In genomic region chr11:85667741-85668140, GRCm38 (mm10) we compare ENCODE assay signal across 12 mouse cellular contexts.
DNase-seq lines count a peak whose midpoint lies in the region; ATAC-seq lines count a peak whose summit lies in the region.
"Had no signal": no experiment of that assay in that cellular context is flagged by ENCODE, and none has a peak within 500 bp of the region (broad histone marks: within the 10 kb centered on the region; RNA-seq: fewer than 3 reads in every experiment).

No protein-coding gene starts in this region.

- no peaks in the 10 kb centered on the region for H3K27me3 ChIP-seq in hindbrain, embryonic 11.5 days (ENCODE audit: control insufficient read depth, insufficient read depth, low read length)

- no peaks in the 10 kb centered on the region for H3K36me3 ChIP-seq in hindbrain, embryonic 11.5 days (ENCODE audit: control insufficient read depth, insufficient read depth, low read length)
- H3K36me3 ChIP-seq: G1E had no signal

- no peak for ATAC-seq in hindbrain, embryonic 11.5 days (ENCODE audit: low FRiP score)
- ATAC-seq in megakaryocyte progenitor cell, adult 5-6 weeks (replicated peaks; ENCODE audit: poor library complexity), result no peak

- H3K4me1 ChIP-seq in hindbrain, embryonic 11.5 days (replicated peaks; ENCODE audit: control insufficient read depth, insufficient read depth, low read length), result no peaks in the 10 kb centered on the region

- peak; percentile 41 for DNase-seq in embryo, embryonic 10 days (ENCODE audit: low spot score)
- DNase-seq in embryo, embryonic 9.5 days (ENCODE audit: extremely low spot score), result no peak
- peak; percentile 41 for DNase-seq in kidney, postnatal 10 days
- DNase-seq in kidney, adult 18-20 months, result no peak
- peak; percentile 32 for DNase-seq in hindbrain, embryonic 11.5 days (ENCODE audit: low spot score)
- peak; percentile 55 for DNase-seq in lung, postnatal 10 days
- DNase-seq in left cerebral cortex, postnatal 36 days (ENCODE audit: low spot score in 2 of 2), result no peak
- DNase-seq: gastrocnemius, postnatal 36 days had no signal

- no peak overlapping the region for H3K27ac ChIP-seq in hindbrain, embryonic 11.5 days (ENCODE audit: low read depth, low read length)
- H3K27ac ChIP-seq: layer of hippocampus, adult 2 months had no signal

- H3K9ac ChIP-seq in hindbrain, embryonic 11.5 days (ENCODE audit: low read depth, low read length), result no peak overlapping the region

- H3K4me3 ChIP-seq in hindbrain, embryonic 11.5 days (ENCODE audit: low read depth, low read length), result no peak overlapping the region
- H3K4me3 ChIP-seq: layer of hippocampus, adult 2 months; megakaryocyte, embryonic 14.5 days had no signal

- H3K9me3 ChIP-seq in hindbrain, embryonic 11.5 days (ENCODE audit: control insufficient read depth, low read length), result no peaks in the 10 kb centered on the region
- H3K9me3 ChIP-seq: G1E; megakaryocyte, embryonic 14.5 days had no signal

- 48% methylated on average over 9 of the region's 9 CpGs for WGBS in hindbrain, embryonic 11.5 days

- intact Hi-C loops in left cerebral cortex, postnatal 36 days (cut with DNase I), result no loop called here

- H3K4me2 ChIP-seq in hindbrain, embryonic 11.5 days (replicated peaks; ENCODE audit: low read depth, low read length), result no peak overlapping the region

Comparison
In these comparisons a context has a peak if more than half of its experiments do, and no peak if none do; other contexts are left out.
1. DNase-seq: peak in embryo, embryonic 10 days (single experiment), kidney, postnatal 10 days (single experiment), hindbrain, embryonic 11.5 days (single experiment) and lung, postnatal 10 days (single experiment); none in embryo, embryonic 9.5 days (single experiment), kidney, adult 18-20 months (single experiment) and left cerebral cortex, postnatal 36 days (0 of 2).